In genomic region chr12:112807796-112808195, GRCm38 (mm10) we compare ENCODE assay signal across 13 mouse cellular contexts. TPM values are rescaled to one million over a fixed set of nuclear protein-coding genes. Genes with fewer than 3 reads are reported as not detected.
DNase-seq lines count a peak whose midpoint lies in the region; ATAC-seq and TF ChIP-seq lines count a peak whose summit lies in the region.
"Had no signal": no experiment of that assay in that cellular context is flagged by ENCODE, and none has a peak within 500 bp of the region (broad histone marks: within the 10 kb centered on the region; RNA-seq: fewer than 3 reads in every experiment).

No protein-coding gene starts in this region.

- no peak for TF ChIP-seq CTCF in cerebellum, adult 2 months (IDR thresholded peaks at IDR 0.05; ENCODE audit: borderline replicate concordance, insufficient read depth, low read depth, low read length)
- no peak for TF ChIP-seq CTCF in kidney, postnatal 0 days (IDR thresholded peaks at IDR 0.05; ENCODE audit: low read depth)

- no peak overlapping the region for H3K4me3 ChIP-seq in cerebellum, adult 2 months (replicated peaks; ENCODE audit: insufficient read depth, low read depth, low read length)
- no peak overlapping the region for H3K4me3 ChIP-seq in kidney, postnatal 0 days (replicated peaks; ENCODE audit: low read depth, low read length)
- H3K4me3 ChIP-seq in kidney, embryonic 16.5 days (ENCODE audit: low read length) = no peak overlapping the region
- H3K4me3 ChIP-seq in embryonic facial prominence, embryonic 14.5 days (ENCODE audit: low read depth, low read length) = no peak overlapping the region
- no peak overlapping the region for H3K4me3 ChIP-seq in limb, embryonic 12.5 days (replicated peaks)

- H3K27ac ChIP-seq in cerebellum, adult 2 months (ENCODE audit: insufficient read depth, low read length) = peak overlapping the region; percentile 86; the same call in 1 of the 2 replicates
- H3K27ac ChIP-seq in kidney, postnatal 0 days = no peak overlapping the region
- no peak overlapping the region for H3K27ac ChIP-seq in kidney, embryonic 16.5 days (ENCODE audit: low read length)
- no peak overlapping the region for H3K27ac ChIP-seq in embryonic facial prominence, embryonic 14.5 days (replicated peaks; ENCODE audit: low read depth, low read length)
- H3K27ac ChIP-seq in limb, embryonic 12.5 days = no peak overlapping the region
- H3K27ac ChIP-seq: lung, embryonic 15.5 days had no signal

- 56% methylated on average over 4 of the region's 4 CpGs for WGBS in cerebellum, adult 2 months
- 82% methylated on average over 4 of the region's 4 CpGs for WGBS in kidney, postnatal 0 days
- 85% methylated on average over 4 of the region's 4 CpGs for WGBS in kidney, embryonic 16.5 days
- WGBS in embryonic facial prominence, embryonic 14.5 days = 85% methylated on average over 4 of the region's 4 CpGs
- 82% methylated on average over 4 of the region's 4 CpGs for WGBS in limb, embryonic 12.5 days

- H3K27me3 ChIP-seq in cerebellum, adult 2 months (ENCODE audit: control insufficient read depth, insufficient read depth, low read length) = no peaks in the 10 kb centered on the region
- no peaks in the 10 kb centered on the region for H3K27me3 ChIP-seq in kidney, postnatal 0 days (ENCODE audit: insufficient read depth, low read length)
- H3K27me3 ChIP-seq in kidney, embryonic 16.5 days (ENCODE audit: insufficient read depth, low read length) = no peaks in the 10 kb centered on the region
- 0 out of 2 replicates have a peak, but pooled peaks cover 6% of the 10 kb centered on the region for H3K27me3 ChIP-seq in embryonic facial prominence, embryonic 14.5 days (replicated peaks; ENCODE audit: control insufficient read depth, insufficient read depth, low read length)
- H3K27me3 ChIP-seq in limb, embryonic 12.5 days = peaks cover 47% of the 10 kb centered on the region

- H3K9me3 ChIP-seq in kidney, postnatal 0 days (replicated peaks; ENCODE audit: low read length) = no peaks in the 10 kb centered on the region
- H3K9me3 ChIP-seq in kidney, embryonic 16.5 days (ENCODE audit: low read length) = no peaks in the 10 kb centered on the region
- H3K9me3 ChIP-seq in embryonic facial prominence, embryonic 14.5 days (ENCODE audit: control insufficient read depth, low read length) = no peaks in the 10 kb centered on the region
- no peaks in the 10 kb centered on the region for H3K9me3 ChIP-seq in limb, embryonic 12.5 days
- H3K9me3 ChIP-seq: lung, embryonic 15.5 days had no signal

- H3K4me1 ChIP-seq in cerebellum, adult 2 months (ENCODE audit: control insufficient read depth, insufficient read depth, low read length) = peaks cover 11% of the 10 kb centered on the region
- H3K4me1 ChIP-seq in kidney, postnatal 0 days (replicated peaks; ENCODE audit: insufficient read depth, low read length) = peaks cover 4% of the 10 kb centered on the region
- peaks cover 18% of the 10 kb centered on the region for H3K4me1 ChIP-seq in kidney, embryonic 16.5 days (ENCODE audit: insufficient read depth, low read length)
- peaks cover 7% of the 10 kb centered on the region; the same call in 1 of the 2 replicates for H3K4me1 ChIP-seq in embryonic facial prominence, embryonic 14.5 days (ENCODE audit: control insufficient read depth, insufficient read depth, low read length)
- peaks cover 19% of the 10 kb centered on the region for H3K4me1 ChIP-seq in limb, embryonic 12.5 days (replicated peaks)

- intact Hi-C loops in left cerebral cortex, postnatal 10 days (cut with DNase I) = no loop called here

- no peak for TF ChIP-seq POLR2A in cerebellum, adult 2 months (IDR thresholded peaks at IDR 0.05; ENCODE audit: borderline replicate concordance, insufficient read depth, low read length)

- DNase-seq in cerebellum, adult 2 months = no peak
- DNase-seq in kidney, postnatal 0 days (ENCODE audit: low spot score) = no peak
- no peak for DNase-seq in embryonic facial prominence, embryonic 14.5 days (ENCODE audit: low spot score)
- DNase-seq in right cerebral cortex, postnatal 25 days = no peak
- DNase-seq in left cerebral cortex, postnatal 10 days (ENCODE audit: extremely low spot score in 1 of 2, low spot score in 2 of 2) = no peak
- DNase-seq: adrenal gland, postnatal 36 days; cerebellum, adult 11 months; heart, adult 2 months; kidney, postnatal 4 days had no signal

- ATAC-seq in cerebellum, adult (ENCODE audit: insufficient number of reproducible peaks, low FRiP score, low TSS enrichment) = no peak
- no peak for ATAC-seq in kidney, postnatal 0 days (replicated peaks; ENCODE audit: low FRiP score, low read depth)
- ATAC-seq in kidney, embryonic 16.5 days (ENCODE audit: low FRiP score, low TSS enrichment) = no peak
- ATAC-seq in embryonic facial prominence, embryonic 14.5 days (ENCODE audit: low read depth) = no peak
- ATAC-seq in limb, embryonic 12.5 days (ENCODE audit: insufficient number of reproducible peaks, insufficient read depth, low FRiP score, low TSS enrichment, low read depth) = no peak

- no peak overlapping the region for H3K4me2 ChIP-seq in kidney, postnatal 0 days (ENCODE audit: low read length)
- H3K4me2 ChIP-seq in kidney, embryonic 16.5 days (replicated peaks; ENCODE audit: low read depth, low read length) = no peak overlapping the region
- H3K4me2 ChIP-seq in embryonic facial prominence, embryonic 14.5 days (ENCODE audit: low read depth, low read length) = no peak overlapping the region
- peak overlapping the region; percentile 99; the same call in 1 of the 2 replicates for H3K4me2 ChIP-seq in limb, embryonic 12.5 days

- H3K9ac ChIP-seq in kidney, postnatal 0 days (ENCODE audit: low read depth, low read length) = 0 out of 2 replicates have a peak overlapping the region, but pooled peaks have one; percentile 62
- no peak overlapping the region for H3K9ac ChIP-seq in kidney, embryonic 16.5 days (replicated peaks; ENCODE audit: low read length)
- peak overlapping the region; percentile 67 for H3K9ac ChIP-seq in embryonic facial prominence, embryonic 14.5 days (ENCODE audit: low read depth, low read length)
- peak overlapping the region; percentile 65; the same call in 1 of the 2 replicates for H3K9ac ChIP-seq in limb, embryonic 12.5 days (replicated peaks)

- peaks cover 1% of the 10 kb centered on the region; the same call in 1 of the 2 replicates for H3K36me3 ChIP-seq in kidney, postnatal 0 days (ENCODE audit: insufficient read depth, low read length)
- H3K36me3 ChIP-seq in kidney, embryonic 16.5 days (ENCODE audit: insufficient read depth, low read length) = no peaks in the 10 kb centered on the region
- H3K36me3 ChIP-seq in embryonic facial prominence, embryonic 14.5 days (ENCODE audit: control insufficient read depth, insufficient read depth, low read length) = no peaks in the 10 kb centered on the region
- H3K36me3 ChIP-seq in limb, embryonic 12.5 days = 0 out of 2 replicates have a peak, but pooled peaks cover 6% of the 10 kb centered on the region
- H3K36me3 ChIP-seq: lung, embryonic 15.5 days had no signal

RNA-seq across cellular contexts. Expression of gene Clba1, which starts 0.9 kb away (rescaled TPM):
- 6.5 and 7.6 TPM in 2 replicates for polyA plus RNA-seq in cerebellum, adult 2 months (2012; rRNA removed)
- 16.0 and 18.4 TPM in 2 replicates for polyA plus RNA-seq in kidney, postnatal 0 days (2015; fragmentation: Nextera tagmentation; extraction: Ambion mirVana)
- polyA plus RNA-seq in kidney, embryonic 16.5 days (2015; fragmentation: Nextera tagmentation; extraction: Ambion mirVana) = 14.0 and 14.7 TPM in 2 replicates
- 6.6 and 7.1 TPM in 2 replicates for polyA plus RNA-seq in embryonic facial prominence, embryonic 14.5 days (2014; fragmentation: Nextera tagmentation; extraction: Ambion mirVana)
- 9.2 and 9.3 TPM in 2 replicates for polyA plus RNA-seq in limb, embryonic 12.5 days (2016; fragmentation: Nextera tagmentation; extraction: Ambion mirVana)
- 10 to 100 TPM; 14.6 to 16.5 TPM for total RNA-seq in left cerebral cortex, postnatal 10 days (2021)

RNA-seq across cellular contexts. Expression of gene Ahnak2, which starts 5.3 kb away (rescaled TPM):
- 11.0 and 14.7 TPM in 2 replicates for polyA plus RNA-seq in cerebellum, adult 2 months (2012; rRNA removed)
- polyA plus RNA-seq in kidney, postnatal 0 days (2015; fragmentation: Nextera tagmentation; extraction: Ambion mirVana) = 0.22 and 0.50 TPM in 2 replicates
- 0.91 and 1.2 TPM in 2 replicates for polyA plus RNA-seq in kidney, embryonic 16.5 days (2015; fragmentation: Nextera tagmentation; extraction: Ambion mirVana)
- polyA plus RNA-seq in embryonic facial prominence, embryonic 14.5 days (2014; fragmentation: Nextera tagmentation; extraction: Ambion mirVana) = 5.9 and 8.3 TPM in 2 replicates
- polyA plus RNA-seq in limb, embryonic 12.5 days (2016; fragmentation: Nextera tagmentation; extraction: Ambion mirVana) = 0.23 and 0.26 TPM in 2 replicates
- total RNA-seq in left cerebral cortex, postnatal 10 days (2021) = 10 to 100 TPM; 13.8 to 14.5 TPM

RNA-seq across cellular contexts. Expression of gene Cdca4, which starts 21.4 kb away (rescaled TPM):
- polyA plus RNA-seq in cerebellum, adult 2 months (2012; rRNA removed) = 9.3 and 9.8 TPM in 2 replicates
- 56.6 and 64.5 TPM in 2 replicates for polyA plus RNA-seq in kidney, postnatal 0 days (2015; fragmentation: Nextera tagmentation; extraction: Ambion mirVana)
- 113 and 124 TPM in 2 replicates for polyA plus RNA-seq in kidney, embryonic 16.5 days (2015; fragmentation: Nextera tagmentation; extraction: Ambion mirVana)
- 86.2 and 105 TPM in 2 replicates for polyA plus RNA-seq in embryonic facial prominence, embryonic 14.5 days (2014; fragmentation: Nextera tagmentation; extraction: Ambion mirVana)
- 166 TPM in 2 replicates for polyA plus RNA-seq in limb, embryonic 12.5 days (2016; fragmentation: Nextera tagmentation; extraction: Ambion mirVana)
- 10 to 100 TPM; 11.5 TPM for total RNA-seq in left cerebral cortex, postnatal 10 days (2021)

RNA-seq across cellular contexts. Expression of gene Pld4, which starts 47.3 kb away (rescaled TPM):
- polyA plus RNA-seq in cerebellum, adult 2 months (2012; rRNA removed) = 6.7 and 7.8 TPM in 2 replicates
- polyA plus RNA-seq in kidney, postnatal 0 days (2015; fragmentation: Nextera tagmentation; extraction: Ambion mirVana) = 7.8 TPM in 2 replicates
- polyA plus RNA-seq in kidney, embryonic 16.5 days (2015; fragmentation: Nextera tagmentation; extraction: Ambion mirVana) = 7.3 and 7.4 TPM in 2 replicates
- polyA plus RNA-seq in embryonic facial prominence, embryonic 14.5 days (2014; fragmentation: Nextera tagmentation; extraction: Ambion mirVana) = 12.8 and 13.0 TPM in 2 replicates
- polyA plus RNA-seq in limb, embryonic 12.5 days (2016; fragmentation: Nextera tagmentation; extraction: Ambion mirVana) = 3.1 and 4.4 TPM in 2 replicates
- total RNA-seq in left cerebral cortex, postnatal 10 days (2021) = 10 to 100 TPM in 1 of 2 experiments, 1 to 10 TPM in 1; 10.0 to 11.9 TPM
